Mouse (Mus musculus) embryonic facial prominence, embryonic 12.5 days (tissue): ENCODE results near the gene Atp8a1. TPM values are rescaled to one million over a fixed set of nuclear protein-coding genes. Genes with fewer than 3 reads are reported as not detected.
A peak's percentile ranks its signal among the peaks of the same experiment; 100 is the strongest.

Experiments
- ATAC-seq: fragments of 200-750 bp; cut with Nextera tagmentation; 2 replicates; pipeline ENCODE4 v1.8.0; 2017; ENCODE audit not compliant: insufficient number of reproducible peaks, insufficient read depth, low FRiP score, low TSS enrichment
- H3K27ac ChIP-seq: fragments of 300-500 bp; sonication (generic); 2 replicates; pipeline ENCODE4 v1.5.1; 2016; ENCODE audit warnings: mild to moderate bottlenecking
- H3K27me3 ChIP-seq: fragments of 300-500 bp; sonication (generic); 2 replicates; pipeline ENCODE4 v1.6.1; 2016; ENCODE audit warnings: mild to moderate bottlenecking, moderate library complexity
- H3K36me3 ChIP-seq: fragments of 300-500 bp; sonication (generic); 2 replicates; pipeline ENCODE4 v1.6.1; 2016; ENCODE audit warnings: mild to moderate bottlenecking
- H3K4me1 ChIP-seq: fragments of 300-500 bp; sonication (generic); 2 replicates; pipeline ENCODE4 v1.6.1; 2016
- H3K4me2 ChIP-seq: fragments of 300-500 bp; sonication (generic); replicated peaks from 2 replicates; pipeline ENCODE4 v1.6.1; 2016; ENCODE audit warnings: mild to moderate bottlenecking, moderate library complexity
- H3K4me3 ChIP-seq: fragments of 300-500 bp; sonication (generic); 2 replicates; pipeline ENCODE4 v1.5.1; 2016; ENCODE audit warnings: mild to moderate bottlenecking
- H3K9ac ChIP-seq: fragments of 300-500 bp; sonication (generic); 2 replicates; pipeline ENCODE4 v1.6.1; 2016; ENCODE audit warnings: mild to moderate bottlenecking, moderate library complexity
- H3K9me3 ChIP-seq: fragments of 300-500 bp; sonication (generic); 2 replicates; pipeline ENCODE4 v1.6.1; 2016; ENCODE audit warnings: mild to moderate bottlenecking, moderate library complexity
- WGBS: fragments of 180-500 bp; shearing (Covaris S2); methylation state at CpG from one replicate; pipeline ENCODE4 v1.1.7; 2016; 5-methylcytosine and 5-hydroxymethylcytosine counted together
- polyA plus RNA-seq: library from polyadenylated mRNA; unstranded; fragments of >200 nt; fragmentation: Nextera tagmentation; extraction: Ambion mirVana; gene quantifications from 2 replicates; pipeline ENCODE4 v1.2.1, GENCODE M21; 2016

Atp8a1 gene
- polyA plus RNA-seq, 1 experiment from 2014 or later: 11.5 TPM

DNA sequence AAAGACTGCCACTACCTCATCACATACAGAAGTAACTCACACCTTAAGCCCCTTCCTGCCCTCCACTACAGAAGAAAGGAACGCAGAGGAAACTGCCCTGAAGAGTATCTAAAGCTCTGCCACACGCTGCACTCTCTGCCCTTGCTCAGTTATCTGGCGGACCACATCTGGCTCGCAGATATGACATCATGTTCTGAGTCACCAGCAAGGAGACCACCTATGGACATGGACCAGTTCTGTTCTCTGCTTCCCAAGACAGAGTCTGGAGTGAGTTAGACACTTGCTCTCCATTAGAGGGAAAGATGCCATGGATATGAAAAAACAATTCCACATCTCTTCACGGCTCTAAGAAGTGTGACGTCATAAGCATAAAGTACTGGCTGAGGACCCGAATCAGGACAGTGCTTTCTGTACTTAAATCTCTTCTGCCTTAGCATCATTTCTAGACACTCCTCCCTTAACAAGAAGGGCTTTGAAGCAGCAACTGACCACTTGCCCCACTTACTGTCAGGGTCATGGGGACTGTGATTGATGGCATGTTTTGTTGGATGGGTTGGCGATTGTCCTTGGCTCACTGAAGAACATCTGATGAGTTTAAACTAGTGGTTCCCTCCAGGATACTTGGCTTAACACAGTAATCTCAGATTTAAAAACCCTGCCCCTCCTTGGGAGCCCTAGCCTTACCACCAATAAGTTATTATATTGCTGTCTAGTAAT is 206.5 kb downstream of the Atp8a1 start:
- no peak overlapping the region for H3K27ac ChIP-seq
- ATAC-seq: no peak

GRCm38 (mm10) chr5:67634339-67634738 is 212.9 kb downstream of the Atp8a1 start:
- H3K27me3 ChIP-seq: no peaks in the 10 kb centered on the region

More for the DNA sequence above, 206.5 kb downstream of the Atp8a1 start:
- no peaks in the 10 kb centered on the region for H3K36me3 ChIP-seq
- no peak overlapping the region for H3K9ac ChIP-seq
- no peaks in the 10 kb centered on the region for H3K27me3 ChIP-seq
- WGBS: 61% methylated on average over 8 of the region's 8 CpGs
- H3K4me1 ChIP-seq: peaks cover 30% of the 10 kb centered on the region
- no peaks in the 10 kb centered on the region for H3K9me3 ChIP-seq
- no peak overlapping the region for H3K4me3 ChIP-seq
- no peak overlapping the region for H3K4me2 ChIP-seq

DNA sequence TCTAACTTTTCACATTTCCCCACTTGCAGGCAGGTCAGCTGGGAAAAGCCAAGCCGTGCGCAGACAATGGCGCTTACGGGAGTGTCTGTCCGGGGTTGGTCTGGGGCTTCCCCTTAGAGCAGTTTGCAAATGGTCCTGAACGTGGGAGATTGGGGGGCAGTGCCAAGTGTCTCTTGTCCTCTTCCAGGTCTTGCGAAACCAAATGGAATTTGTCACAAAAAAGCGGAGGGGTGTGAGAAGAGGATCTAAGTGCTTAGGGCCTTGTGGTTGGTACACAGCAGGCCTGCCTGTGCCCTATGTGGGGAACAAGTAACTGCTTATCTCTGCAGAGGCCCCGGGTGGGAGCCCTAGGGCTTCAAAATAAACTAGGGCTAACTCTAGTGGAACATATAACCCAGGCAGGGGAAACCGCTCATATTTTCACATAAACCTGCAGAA is 213.4 kb downstream of the Atp8a1 start:
- no peak overlapping the region for H3K9ac ChIP-seq
- H3K4me1 ChIP-seq: peaks cover 23% of the 10 kb centered on the region
- H3K9me3 ChIP-seq: no peaks in the 10 kb centered on the region
- no peaks in the 10 kb centered on the region for H3K27me3 ChIP-seq
- H3K36me3 ChIP-seq: no peaks in the 10 kb centered on the region
- no peak overlapping the region for H3K27ac ChIP-seq
- 0 out of 2 replicates have a peak overlapping the region, but pooled peaks have one; percentile 23 for H3K4me2 ChIP-seq
- ATAC-seq: no peak
- WGBS: 13% methylated on average over 10 of the region's 10 CpGs
- H3K4me3 ChIP-seq: no peak overlapping the region

More at GRCm38 (mm10) chr5:67634339-67634738, 212.9 kb downstream of the Atp8a1 start:
- peaks cover 24% of the 10 kb centered on the region for H3K4me1 ChIP-seq
- no peak overlapping the region for H3K9ac ChIP-seq
- no peak overlapping the region for H3K27ac ChIP-seq
- H3K36me3 ChIP-seq: no peaks in the 10 kb centered on the region
- WGBS: 20% methylated on average over 3 of the region's 3 CpGs
- no peaks in the 10 kb centered on the region for H3K9me3 ChIP-seq
- H3K4me3 ChIP-seq: no peak overlapping the region
- no peak for ATAC-seq
- H3K4me2 ChIP-seq: no peak overlapping the region

GRCm38 (mm10) chr5:67633138-67633782 is 214.0 kb downstream of the Atp8a1 start:
- Histone ChIP-seq H3K4me2 (0 out of 2 replicates have a peak overlapping the region, but pooled peaks have one; percentile 23), H3K36me3 (no peaks in the 10 kb centered on the region), H3K27me3 (no peaks in the 10 kb centered on the region), H3K27ac (no peak overlapping the region), H3K9ac (no peak overlapping the region), H3K9me3 (no peaks in the 10 kb centered on the region), H3K4me1 (peaks cover 19% of the 10 kb centered on the region), H3K4me3 (no peak overlapping the region)
- WGBS: 18% methylated on average over 7 of the region's 7 CpGs
- no peak for ATAC-seq

DNA sequence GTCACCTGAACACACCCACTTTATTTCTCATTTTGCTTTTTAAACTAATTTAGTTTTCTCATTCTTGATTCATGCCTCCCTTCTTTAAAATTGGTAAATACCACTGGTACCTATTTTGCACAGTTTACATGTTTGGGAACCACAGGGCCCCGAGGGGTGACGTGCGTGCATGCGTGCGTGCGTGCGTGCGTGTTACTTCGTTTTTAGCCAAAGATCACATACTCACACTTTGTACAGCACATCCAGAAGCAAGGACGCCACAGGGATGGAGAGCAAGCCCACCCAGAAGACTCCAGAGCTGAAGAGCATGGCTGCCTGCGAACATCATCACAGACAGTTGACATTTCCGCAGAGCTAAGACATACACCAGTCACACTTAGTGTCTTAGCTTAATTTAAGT is 216.0 kb downstream of the Atp8a1 start:
- Histone ChIP-seq H3K4me2 (no peak overlapping the region), H3K27me3 (no peaks in the 10 kb centered on the region), H3K27ac (no peak overlapping the region), H3K4me1 (peaks cover 15% of the 10 kb centered on the region), H3K4me3 (no peak overlapping the region), H3K9ac (no peak overlapping the region), H3K9me3 (no peaks in the 10 kb centered on the region), H3K36me3 (no peaks in the 10 kb centered on the region)
- WGBS: 93% methylated on average over 12 of the region's 12 CpGs
- ATAC-seq: no peak

DNA sequence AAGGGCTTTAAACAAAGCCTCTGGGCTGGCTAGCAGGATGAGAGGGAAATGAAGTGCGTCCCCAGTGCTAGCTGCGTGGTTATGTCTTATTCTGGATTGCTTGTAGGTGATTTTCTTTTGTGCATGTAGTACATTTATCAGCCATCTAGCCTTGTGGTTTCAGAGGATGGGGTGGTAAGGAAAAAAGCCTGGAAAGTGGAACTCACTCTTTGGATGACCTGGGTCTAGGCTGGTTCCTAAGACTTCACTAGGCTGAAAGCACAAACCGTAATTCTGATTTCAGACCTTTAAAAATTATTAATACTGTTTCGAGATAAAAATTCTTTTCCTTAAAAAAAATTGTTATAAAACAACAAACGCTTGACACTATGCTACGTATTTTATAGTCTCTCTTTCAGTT is 217.4 kb downstream of the Atp8a1 start:
- ATAC-seq: no peak
- Histone ChIP-seq H3K9ac (no peak overlapping the region), H3K4me2 (no peak overlapping the region), H3K27me3 (no peaks in the 10 kb centered on the region), H3K9me3 (no peaks in the 10 kb centered on the region), H3K36me3 (no peaks in the 10 kb centered on the region), H3K27ac (no peak overlapping the region), H3K4me1 (peaks cover 15% of the 10 kb centered on the region), H3K4me3 (no peak overlapping the region)
- WGBS: 87% methylated on average over 6 of the region's 6 CpGs

DNA sequence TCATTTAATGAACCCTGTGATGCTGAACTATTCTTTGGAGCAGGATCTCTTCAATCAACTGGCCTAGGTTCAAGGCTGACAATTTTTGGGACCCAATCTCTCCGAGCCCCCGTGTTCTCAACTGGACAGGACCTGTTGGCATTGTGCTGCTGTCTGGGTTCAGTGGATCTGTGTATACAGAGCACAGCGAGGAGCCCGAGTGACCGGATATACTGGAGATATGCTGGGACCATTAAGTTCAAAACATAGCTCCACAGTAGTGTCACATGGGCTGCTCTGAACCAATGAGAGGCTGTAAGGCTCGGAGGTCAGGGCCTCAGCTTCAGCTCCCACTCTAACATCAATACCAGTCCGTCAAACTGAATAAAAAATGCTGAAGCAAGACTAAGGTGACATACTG is 217.8 kb downstream of the Atp8a1 start:
- no peak overlapping the region for H3K4me3 ChIP-seq
- ATAC-seq: no peak
- H3K27ac ChIP-seq: no peak overlapping the region
- no peaks in the 10 kb centered on the region for H3K27me3 ChIP-seq
- H3K9ac ChIP-seq: no peak overlapping the region
- 80% methylated on average over 7 of the region's 7 CpGs for WGBS
- H3K9me3 ChIP-seq: no peaks in the 10 kb centered on the region
- peaks cover 14% of the 10 kb centered on the region for H3K4me1 ChIP-seq
- no peak overlapping the region for H3K4me2 ChIP-seq
- no peaks in the 10 kb centered on the region for H3K36me3 ChIP-seq

DNA sequence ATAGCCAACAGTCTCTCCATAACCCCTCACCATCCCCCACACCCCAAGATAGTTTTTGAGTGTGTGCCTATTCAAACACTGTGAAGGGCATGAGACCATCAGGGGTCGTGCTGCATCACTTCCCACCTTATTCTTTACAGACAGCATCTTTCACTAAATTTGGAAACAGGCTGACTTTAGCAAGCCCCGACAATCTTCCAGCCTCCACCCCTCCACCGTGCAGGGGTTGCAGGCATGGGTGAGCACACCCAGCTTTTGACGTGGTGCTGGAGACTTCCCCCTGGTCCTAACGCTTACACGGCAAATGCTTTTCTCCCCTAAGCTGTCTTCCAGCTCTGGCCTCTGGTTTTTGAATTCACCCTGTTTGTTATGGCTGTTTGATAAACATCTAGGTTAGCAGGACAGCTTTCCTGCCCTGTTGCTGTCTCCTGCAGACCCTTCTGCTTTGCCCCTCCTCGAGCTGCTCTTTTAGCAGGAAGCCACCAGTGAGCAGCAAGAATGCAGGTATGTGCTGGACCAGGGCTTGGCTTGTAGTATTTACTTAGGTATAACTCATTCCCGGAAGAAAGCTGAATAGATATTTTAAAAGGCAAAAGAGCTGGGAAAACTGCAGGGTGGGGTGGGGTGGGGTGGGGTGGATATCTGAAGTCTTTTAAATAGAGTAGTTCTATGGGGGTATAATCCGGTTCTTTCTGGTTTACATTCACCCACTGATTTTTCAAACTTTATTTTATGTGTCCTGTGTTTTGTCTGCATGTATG is 218.9 kb downstream of the Atp8a1 start:
- Histone ChIP-seq H3K27me3 (no peaks in the 10 kb centered on the region), H3K27ac (no peak overlapping the region), H3K4me2 (no peak overlapping the region), H3K36me3 (no peaks in the 10 kb centered on the region), H3K9me3 (no peaks in the 10 kb centered on the region), H3K4me1 (peaks cover 4% of the 10 kb centered on the region), H3K4me3 (no peak overlapping the region), H3K9ac (no peak overlapping the region)
- ATAC-seq: no peak
- WGBS: 77% methylated on average over 9 of the region's 9 CpGs

- Histone ChIP-seq H3K4me2 (no peak overlapping the region), H3K36me3 (no peaks in the 10 kb centered on the region), H3K4me1 (no peaks in the 10 kb centered on the region), H3K4me3 (no peak overlapping the region), H3K27me3 (no peaks in the 10 kb centered on the region), H3K9ac (no peak overlapping the region), H3K27ac (no peak overlapping the region), H3K9me3 (no peaks in the 10 kb centered on the region)
- no peak for ATAC-seq
- 91% methylated on average over 12 of the region's 12 CpGs for WGBS
Observed at GRCm38 (mm10) chr5:67621230-67621629, 226.0 kb downstream of the Atp8a1 start.

DNA sequence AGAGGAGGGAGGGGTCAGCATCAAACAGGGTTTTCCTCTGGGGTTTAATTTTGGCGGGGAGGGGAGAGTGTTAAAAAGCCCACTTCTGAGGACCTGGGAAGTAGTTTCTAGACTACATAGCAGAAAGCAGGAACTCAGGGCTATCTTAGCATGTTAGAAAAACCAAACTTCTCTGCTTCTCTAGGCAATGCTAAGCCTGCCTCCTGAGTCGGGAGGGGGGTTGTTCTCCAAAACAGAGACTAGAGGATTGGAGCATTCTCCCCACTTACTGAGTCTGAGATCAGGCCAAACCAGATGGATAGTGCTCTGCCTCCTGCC is 237.8 kb downstream of the Atp8a1 start:
- Histone ChIP-seq H3K4me2 (peak overlapping the region; percentile 28), H3K36me3 (no peaks in the 10 kb centered on the region), H3K4me1 (peaks cover 18% of the 10 kb centered on the region; the same call in 1 of the 2 replicates), H3K9ac (no peak overlapping the region), H3K27me3 (peaks cover 59% of the 10 kb centered on the region), H3K9me3 (no peaks in the 10 kb centered on the region), H3K4me3 (0 out of 2 replicates have a peak overlapping the region, but pooled peaks have one; percentile 51), H3K27ac (no peak overlapping the region)
- WGBS: 19% methylated on average over 2 of the region's 2 CpGs
- ATAC-seq: no peak

- 2% methylated on average over 31 of the region's 31 CpGs for WGBS
- Histone ChIP-seq H3K27ac (peak overlapping the region; percentile 47; the same call in 1 of the 2 replicates), H3K4me3 (peak overlapping the region; percentile 51), H3K9ac (peak overlapping the region; percentile 54), H3K36me3 (no peaks in the 10 kb centered on the region), H3K4me1 (peaks cover 18% of the 10 kb centered on the region; the same call in 1 of the 2 replicates), H3K9me3 (no peaks in the 10 kb centered on the region), H3K4me2 (peak overlapping the region; percentile 90), H3K27me3 (peaks cover 59% of the 10 kb centered on the region)
- ATAC-seq: no peak
Observed at GRCm38 (mm10) chr5:67608674-67609519, 238.3 kb downstream of the Atp8a1 start.
